Mouse (Mus musculus) layer of hippocampus, adult 11-12 months (tissue): ENCODE measurements around the gene Mstn.

Experiments
- DNase-seq: peaks from one replicate; pipeline ENCODE4 v3.0.0; 2022; ENCODE audit warnings: low spot score

Gene Mstn

DNA sequence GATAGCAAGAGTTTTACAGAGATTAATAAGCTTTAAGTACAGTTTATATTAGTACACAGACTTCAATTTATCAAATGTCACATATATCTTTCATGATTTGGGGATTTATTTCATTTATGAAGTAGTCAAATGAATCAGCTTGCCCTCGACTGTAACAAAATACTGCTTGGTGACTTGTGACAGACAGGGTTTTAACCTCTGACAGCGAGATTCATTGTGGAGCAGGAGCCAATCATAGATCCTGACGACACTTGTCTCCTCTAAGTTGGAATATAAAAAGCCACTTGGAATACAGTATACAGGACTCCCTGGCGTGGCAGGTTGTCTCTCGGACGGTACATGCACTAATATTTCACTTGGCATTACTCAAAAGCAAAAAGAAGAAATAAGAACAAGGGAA, at the start of gene Mstn:
Gene Mstn (plus strand): TSS at position 301 of the 400 bp plus-strand sequence.
- DNase-seq, result no peak

DNA sequence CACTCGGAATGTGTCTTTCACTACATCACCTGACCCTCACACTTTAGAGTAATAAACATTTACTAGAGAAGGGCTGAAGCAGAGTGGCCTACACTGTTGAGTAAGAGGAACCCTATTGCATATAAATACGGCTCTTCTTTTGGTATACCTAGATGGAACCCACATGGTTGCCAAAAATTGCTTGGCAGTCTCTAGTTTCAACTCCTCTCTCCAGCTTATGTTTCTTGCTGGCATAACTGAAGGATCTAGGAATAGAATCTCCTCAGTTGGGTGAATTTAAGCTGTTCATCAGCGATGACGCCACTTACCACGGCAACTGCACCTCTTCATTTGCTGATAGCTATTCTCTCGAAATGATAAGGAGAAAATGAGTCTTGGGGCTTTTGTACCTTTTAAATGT, 46.7 kb upstream of the Mstn start:
- no peak for DNase-seq

DNA sequence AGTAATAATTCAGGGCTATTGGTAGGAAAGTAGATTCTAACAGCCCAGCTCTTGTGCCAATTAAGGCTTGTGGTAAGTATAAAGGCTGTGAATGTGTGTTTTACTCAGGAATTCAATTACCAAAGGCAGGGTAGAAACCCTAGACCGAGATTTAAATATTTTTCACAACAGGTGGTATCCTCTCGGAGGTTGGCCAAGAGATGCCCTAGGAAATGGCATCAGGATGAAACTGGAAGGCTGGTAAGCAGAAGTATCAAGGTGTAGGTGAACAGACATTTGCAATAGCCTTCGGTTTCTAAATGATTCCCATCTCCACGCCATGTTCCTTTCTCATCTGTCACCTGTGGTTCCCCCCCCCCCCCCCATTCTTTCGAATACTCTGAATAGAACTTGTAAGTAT, 45.8 kb upstream of the Mstn start:
- no peak for DNase-seq

DNA sequence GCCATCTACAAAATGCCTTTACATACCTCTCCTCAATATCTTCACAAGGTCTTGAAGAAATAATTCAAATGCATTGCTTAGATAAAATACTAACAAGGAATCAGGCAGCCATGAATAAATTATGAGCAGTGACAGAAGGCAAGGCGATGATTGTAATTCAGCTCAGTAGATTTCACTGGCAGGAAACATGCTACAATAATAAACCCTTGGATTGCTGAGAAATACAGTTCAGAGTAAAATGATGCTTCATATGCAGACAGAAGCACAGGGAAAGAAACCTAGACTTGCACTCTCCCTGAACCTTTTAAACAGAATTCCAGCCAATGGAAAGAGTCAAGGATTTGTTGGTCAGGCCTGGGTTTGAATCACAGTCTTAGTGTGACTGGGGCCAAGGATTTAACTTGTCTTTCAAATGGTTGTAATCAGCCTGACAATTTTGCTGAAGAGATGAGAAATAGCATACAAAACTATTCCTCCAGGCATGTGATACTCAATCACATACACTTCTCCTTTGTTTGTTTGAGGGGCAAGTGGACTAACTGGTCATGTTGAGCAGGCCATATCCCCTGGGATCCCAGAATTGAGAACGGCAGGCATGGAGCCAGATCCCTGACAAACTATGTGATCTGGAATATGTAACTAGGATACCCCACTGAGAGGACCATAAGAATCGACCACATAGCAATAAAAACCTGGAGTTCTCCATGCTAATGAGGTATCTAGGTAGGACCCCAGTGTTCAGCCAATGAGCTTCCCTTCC, 42.5 kb upstream of the Mstn start:
- no peak for DNase-seq

DNA sequence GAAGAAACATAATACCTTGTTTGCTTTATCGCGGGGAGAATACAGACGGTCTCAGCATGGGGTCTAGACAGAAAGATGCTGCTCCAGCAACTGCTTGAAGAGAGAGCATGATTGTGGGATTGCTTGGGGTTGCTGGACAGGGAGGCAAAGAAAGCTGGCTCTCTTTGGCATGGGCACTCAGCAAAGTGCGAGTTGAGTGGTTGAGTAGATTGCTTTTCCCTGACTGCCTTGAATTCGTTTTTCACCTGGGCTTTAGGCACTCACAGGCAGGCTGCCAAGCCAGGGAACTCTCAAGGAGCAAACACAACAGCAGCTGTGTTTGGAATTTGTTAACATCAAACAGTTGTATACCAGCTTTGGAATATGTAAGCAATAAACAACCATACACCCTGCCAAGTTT, 41.4 kb upstream of the Mstn start, which contains the start of gene 1700019D03Rik:
Gene 1700019D03Rik (minus strand): TSS at position 101 of the 400 bp plus-strand sequence.
- no peak for DNase-seq

DNA sequence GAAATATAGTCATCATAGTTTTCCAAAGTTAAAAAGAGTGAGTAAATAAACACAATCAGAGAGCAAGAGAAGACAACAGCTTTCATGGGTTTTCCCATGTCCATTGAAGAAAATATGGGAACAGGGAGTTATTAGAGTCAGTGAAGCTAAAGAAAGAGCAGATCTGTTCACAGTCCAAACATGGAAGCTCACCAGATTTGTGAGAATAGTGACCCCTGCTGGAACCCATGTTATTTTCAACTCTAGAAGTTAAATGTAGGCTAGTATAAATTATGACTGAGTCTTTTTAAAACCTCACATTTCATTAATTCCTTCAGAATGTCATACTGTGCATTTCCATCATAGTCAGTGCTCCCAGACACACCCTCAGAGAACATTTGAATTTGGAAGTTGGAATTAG, 28.9 kb upstream of the Mstn start:
- peak; percentile 45 for DNase-seq

DNA sequence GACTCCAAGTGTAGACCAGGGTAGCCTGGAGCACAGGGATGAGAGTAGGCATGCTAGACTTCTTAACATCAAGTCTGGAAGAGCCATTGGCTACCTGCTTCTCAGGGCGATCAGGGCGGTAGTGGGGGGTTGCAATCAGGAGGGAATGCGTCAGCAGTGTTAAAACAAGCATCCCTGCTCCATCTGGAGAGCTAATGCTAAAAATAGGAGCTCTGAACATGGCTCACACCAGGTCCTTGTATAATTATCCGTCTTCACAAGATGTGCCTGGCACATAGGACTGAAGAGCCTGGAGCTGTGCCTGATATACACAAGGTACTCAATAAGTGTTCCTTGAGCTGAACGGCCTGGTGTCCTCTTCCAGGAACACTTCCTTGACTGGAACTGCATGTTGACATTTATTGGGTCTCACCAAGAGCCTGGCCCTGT, 24.0 kb upstream of the Mstn start:
- no peak for DNase-seq

DNA sequence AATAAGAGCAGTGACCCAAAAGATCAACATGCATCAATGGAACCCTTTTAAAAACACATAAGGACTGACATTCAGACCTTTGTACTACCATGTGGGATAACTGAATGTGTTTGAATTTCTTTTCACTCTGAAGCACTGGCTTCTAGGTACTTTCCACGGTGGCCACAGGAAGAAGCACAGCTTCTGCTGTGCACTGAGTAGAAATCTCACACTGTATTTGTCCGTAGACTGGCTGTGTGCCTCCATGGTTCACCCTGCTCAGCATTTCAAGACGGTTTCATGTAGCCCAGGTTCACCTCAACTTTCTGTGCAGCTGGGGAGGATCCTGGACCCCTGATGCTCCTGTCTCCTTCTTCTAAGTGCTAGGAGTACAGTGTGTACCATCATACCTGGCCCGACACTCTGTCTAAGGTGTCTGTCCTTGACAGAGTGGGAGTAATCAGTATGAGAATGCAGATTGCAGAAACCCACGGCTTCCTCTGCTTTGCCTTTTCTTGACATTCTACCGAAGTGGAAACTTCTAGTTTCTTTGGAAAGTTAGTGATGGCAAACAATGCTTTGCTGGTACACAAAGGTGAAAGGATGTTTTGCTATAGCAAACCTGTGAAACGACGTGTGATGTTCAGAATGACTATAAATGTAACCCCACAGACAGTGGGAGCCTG, 11.5 kb upstream of the Mstn start:
- DNase-seq, result no peak

DNA sequence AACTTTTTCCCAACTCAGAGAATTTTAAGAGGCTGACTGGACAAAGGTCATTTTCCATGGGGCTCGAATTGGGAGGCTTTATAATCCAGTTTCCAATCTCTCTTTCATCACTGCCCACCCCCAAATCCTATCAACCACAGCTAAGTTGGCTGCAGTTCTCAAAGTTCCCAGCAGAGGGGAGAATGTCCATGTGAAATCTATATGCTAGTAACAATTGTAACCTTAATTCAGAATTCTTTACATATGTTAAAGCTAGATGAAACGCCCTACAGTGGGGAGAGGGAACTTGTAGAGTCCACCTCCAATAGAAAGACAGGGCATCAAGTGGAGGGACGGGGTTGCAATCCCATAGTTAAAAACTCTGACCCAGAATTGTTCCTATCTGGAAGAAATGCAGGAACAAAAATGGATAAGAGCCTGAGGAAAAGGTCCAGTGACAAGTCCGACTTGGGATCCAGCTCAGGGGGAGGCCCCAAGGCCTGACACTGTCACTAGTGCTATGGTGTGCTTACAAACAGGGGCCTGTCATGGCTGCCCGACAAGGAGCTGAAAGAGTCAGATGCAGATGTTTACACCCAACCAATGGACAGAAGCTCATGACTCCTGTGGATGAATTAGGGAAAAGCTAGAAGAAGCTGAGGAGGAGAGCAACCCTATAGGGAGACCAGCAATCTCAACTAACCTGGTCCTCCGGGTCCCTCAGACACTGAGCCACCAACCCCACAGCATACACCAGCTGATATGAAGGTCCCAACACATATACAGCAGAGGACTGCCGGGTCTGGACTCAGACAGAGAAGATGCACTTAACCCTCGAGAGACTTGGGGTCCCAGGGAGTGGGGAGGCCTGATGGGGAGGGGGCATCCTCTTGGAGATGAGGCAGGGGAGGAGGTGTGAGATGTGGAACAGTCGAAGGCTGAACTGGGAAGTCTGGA, 8.1 kb upstream of the Mstn start:
- DNase-seq, result peak; percentile 76

DNA sequence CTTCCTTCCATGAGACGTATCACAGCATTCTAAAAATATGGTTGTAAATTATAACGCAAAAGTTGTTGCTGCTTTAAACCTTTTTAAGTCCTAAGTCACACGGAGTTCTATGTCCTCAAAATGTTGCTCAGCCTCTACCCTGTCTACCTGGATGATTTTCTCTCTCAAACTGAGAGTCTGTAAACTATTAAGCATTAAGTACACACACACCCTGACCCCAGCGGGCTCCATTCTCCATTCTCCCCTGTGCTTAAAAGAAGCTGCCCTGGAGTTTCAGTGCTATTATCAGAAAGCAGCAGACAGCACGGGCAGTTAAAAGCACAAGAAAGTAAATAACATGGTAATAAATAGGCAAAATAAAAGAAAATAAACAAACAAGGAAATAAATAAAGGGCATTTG, 2.3 kb upstream of the Mstn start:
- no peak for DNase-seq

DNA sequence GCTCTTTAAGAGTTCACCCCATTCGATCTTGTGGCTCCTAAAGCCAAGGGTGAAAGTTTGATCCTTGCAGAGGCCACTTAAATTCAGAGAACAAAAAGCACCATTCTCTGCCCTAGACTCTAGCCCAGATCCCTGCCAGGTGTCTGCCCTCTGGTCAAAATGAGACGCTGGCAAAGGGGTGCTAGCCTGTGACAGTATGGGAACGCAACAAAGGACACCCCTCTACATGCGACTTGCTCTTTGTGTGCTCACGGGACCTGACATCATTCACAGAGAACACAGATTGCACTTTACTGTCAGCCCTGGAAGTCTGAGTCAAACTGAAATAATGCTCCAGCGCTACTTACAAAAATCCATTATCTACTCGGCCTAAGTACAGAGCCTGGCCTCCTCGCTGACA, 941 bp upstream of the Mstn start:
- DNase-seq, result no peak

DNA sequence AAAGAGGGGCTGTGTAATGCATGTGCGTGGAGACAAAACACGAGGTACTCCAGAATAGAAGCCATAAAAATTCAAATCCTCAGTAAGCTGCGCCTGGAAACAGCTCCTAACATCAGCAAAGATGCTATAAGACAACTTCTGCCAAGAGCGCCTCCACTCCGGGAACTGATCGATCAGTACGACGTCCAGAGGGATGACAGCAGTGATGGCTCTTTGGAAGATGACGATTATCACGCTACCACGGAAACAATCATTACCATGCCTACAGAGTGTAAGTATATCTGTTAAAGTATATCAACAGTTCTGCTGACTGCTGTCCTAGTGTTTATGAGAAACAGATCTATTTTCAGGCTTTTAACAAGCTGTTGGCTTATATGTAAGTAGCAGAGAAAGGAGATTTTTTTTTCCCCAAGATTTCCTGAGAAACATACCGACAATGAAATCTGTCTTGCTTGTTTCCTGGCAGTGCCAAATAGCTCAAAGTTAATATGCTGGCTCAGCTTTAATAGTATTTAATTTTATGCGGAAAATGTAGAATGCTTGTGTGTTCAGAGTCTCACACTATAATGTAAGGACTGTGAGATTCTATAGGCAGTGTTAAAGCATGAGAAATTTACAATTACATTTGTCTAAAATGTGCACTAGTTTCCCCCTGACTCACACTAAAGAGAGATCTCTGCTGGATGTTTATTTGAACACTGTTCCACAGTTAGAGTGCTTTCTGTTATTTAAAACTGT, 600 bp downstream of the Mstn start:
- peak; percentile 47 for DNase-seq

DNA sequence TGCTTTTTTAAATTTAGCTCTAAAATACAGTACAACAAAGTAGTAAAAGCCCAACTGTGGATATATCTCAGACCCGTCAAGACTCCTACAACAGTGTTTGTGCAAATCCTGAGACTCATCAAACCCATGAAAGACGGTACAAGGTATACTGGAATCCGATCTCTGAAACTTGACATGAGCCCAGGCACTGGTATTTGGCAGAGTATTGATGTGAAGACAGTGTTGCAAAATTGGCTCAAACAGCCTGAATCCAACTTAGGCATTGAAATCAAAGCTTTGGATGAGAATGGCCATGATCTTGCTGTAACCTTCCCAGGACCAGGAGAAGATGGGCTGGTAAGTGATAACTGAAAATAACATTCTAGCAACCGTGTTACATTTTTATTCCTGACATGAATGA, 2.5 kb downstream of the Mstn start:
- DNase-seq, result no peak

DNA sequence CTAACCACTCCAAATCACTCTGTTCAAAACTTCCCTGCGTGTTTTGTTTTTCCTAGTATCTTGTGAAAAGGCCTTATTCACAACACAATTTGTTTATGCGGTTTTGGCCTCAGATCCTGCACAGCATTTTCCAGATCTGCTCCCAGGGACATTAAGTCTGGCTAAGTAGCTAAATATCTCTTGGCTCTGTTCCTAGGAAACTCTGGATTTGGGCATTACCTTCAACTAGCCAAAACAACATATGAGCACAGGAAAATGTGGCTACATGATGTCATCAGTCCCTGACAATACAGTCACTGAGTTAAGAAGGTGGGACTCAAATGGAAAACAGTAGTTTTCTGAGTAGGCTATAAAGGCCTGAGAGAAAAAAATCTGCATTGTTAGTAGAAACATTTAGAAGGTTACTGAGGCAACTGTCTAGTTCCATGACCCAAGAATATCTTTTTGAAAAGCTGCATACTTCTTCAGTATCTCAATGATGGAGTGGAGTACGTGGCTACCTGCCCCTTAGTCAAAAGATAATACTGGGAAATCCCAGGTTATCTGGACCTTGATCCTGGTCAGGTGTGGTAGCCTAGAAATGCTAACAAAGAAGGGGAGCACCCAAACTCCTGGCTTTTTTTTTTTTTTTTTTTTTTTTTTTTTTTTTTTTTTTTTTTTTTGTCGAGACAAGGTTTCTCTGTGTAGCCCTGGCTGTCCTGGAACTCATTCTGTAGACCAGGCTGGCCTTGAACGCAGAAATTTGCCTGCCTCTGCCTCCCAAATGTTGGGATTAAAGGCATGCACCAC, 8.5 kb downstream of the Mstn start:
- DNase-seq, result no peak

DNA sequence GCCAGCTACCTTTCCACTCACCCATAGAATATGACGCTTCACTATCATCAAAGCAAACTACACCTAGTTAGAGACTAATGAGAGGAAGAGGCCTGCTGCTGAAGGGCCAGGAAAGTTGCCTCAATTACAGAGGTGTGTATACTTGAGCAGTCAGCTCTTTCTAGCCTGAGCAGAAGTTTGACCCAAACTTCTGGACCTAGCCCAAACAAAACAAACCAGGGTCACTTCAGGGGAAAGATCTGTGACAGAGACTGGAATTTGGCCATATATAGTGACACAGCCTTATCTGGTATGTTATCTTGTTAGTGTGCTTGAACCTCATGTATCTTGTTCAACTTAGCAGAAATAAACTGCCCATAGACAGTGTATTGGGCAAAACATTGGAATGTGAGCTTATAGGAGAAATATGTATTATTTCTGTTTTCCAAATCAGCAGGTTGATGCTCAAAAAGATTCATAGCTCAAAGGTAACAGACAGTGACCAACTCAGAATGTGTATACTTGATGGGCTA, 9.3 kb downstream of the Mstn start:
- no peak for DNase-seq

DNA sequence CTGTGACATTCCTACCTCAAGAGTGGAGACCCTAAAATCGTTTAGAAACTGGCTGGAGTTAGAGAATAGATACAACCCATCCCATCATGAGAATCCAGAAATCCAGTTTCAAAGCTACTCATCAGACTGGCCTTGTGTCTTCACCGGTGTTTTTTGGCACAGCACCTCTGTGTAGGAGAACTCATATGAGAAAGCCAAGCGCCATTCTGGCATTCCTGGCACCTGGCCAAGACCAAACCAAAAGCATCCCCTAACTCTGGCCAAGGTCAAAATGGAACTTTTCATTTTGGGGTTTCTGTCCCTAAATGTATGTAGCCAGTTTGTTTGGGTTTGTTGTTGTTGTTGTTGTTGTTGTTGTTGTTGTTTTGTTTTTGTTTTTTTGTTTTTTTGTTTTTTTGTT, 15.2 kb downstream of the Mstn start:
- no peak for DNase-seq

DNA sequence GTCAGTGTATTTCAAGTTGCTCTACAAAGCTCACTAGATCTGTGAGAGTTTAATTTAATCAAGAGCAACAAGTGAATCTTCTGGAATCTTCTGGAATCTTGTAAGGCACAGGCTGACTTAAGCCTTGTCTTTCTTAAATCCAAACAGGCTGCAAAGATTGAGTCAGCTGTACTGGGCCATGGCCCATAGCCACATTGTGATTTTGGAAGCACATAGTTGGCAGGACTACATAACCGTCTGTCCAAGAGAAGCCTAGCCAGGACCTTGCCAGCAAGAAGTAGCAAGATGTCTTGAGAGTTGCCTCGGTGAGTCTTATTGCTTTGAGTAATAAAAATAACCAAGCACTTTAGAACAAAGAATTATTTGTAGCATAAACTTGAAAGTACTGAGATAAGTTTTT, 18.4 kb downstream of the Mstn start:
- DNase-seq, result no peak

DNA sequence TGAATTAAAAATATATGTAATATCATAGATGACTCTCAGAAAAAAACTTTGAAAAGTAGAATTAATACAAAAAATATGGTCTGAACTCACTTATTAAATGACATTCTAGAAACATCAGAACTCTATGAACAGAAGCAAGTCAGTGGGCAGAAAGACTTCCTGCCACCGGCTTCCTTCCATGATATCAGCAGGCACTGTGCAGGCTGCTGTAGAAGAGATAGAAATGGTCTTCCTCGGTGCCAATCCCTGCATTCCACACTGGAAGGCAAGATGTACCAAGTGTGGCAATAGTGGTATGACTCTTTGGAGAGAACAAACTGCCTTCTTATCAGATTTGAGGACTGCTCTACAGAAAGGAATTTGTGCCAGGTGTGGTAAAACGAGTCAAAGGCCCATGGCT, 19.2 kb downstream of the Mstn start:
- DNase-seq, result no peak

DNA sequence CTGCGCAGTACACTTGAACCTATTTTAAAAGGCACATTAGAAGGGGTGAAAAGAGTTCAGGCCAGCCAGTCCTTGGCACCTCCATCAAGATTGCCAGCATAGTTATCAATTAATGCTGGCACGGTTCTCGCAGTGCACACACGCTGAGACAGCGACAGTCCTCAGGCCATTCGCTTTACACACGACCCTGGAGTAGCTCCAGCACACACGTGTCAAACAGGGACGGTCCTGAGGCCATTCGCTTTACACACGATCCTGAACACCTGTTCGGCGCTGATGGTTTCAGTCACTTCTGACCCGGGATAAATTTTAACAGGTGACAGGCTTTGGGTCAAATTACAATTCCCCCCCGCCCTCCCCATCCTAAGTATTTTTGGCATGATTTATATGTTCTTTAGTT, 23.8 kb downstream of the Mstn start:
- no peak for DNase-seq

DNA sequence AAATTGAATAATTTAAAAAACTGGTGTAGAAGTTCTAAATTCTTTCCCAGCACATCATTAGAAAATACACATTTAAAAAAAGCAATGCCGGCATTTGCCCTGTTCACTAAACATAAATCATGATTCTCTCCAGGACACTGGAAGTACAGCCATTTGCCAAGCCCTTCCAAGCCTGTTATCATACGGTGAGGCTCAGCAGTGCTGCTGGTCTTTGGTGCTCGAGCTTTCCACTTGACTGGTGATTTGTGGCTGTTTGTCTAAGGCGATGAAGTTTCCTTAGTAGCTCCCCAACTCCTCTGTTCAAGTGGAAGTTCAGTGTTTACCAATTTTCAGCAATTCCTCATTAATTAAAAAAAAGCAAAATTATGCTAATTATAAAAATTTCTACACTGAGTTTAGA, 24.6 kb downstream of the Mstn start:
- DNase-seq, result no peak

DNA sequence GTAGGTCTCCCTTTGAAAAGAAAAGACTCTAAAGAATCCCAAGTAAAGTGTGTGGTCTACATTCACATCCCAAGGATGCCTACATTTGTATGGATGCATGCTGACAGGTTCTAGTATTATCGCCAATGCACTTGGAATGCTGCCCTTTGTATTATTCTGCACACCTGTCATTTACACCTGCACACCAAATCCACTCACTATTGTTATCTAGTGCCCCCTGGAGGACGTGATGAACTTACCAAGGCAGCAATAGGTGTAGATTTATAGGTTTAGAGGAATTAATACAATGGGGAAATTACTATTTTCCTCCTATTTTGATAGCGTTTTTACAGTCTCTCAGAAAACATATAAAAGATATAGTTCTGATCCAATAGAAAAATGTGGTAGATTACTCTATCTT, 31.7 kb downstream of the Mstn start:
- DNase-seq, result no peak
